Mouse (Mus musculus) cerebellum, postnatal 10 days (tissue): ENCODE data around the gene Myrfl.

Source experiments
- DNase-seq, 2 experiments: peaks; one replicate each; pipeline ENCODE4 v3.0.0; 2021; ENCODE audit warnings: mixed read lengths in 2 of 2

Gene Myrfl

GRCm38 (mm10) chr10:116755881-116756581 is 140.7 kb downstream of the Myrfl start:
- peak; percentile 83 to 89 for DNase-seq

GRCm38 (mm10) chr10:116754940-116755339 is 141.8 kb downstream of the Myrfl start:
- DNase-seq = no peak

GRCm38 (mm10) chr10:116750895-116751294 is 145.8 kb downstream of the Myrfl start:
- no peak for DNase-seq

- DNase-seq = no peak
Measured at GRCm38 (mm10) chr10:116750062-116750461, 146.7 kb downstream of the Myrfl start.

GRCm38 (mm10) chr10:116748681-116749080 is 148.0 kb downstream of the Myrfl start:
- DNase-seq = no peak

- DNase-seq = no peak
Measured at GRCm38 (mm10) chr10:116746281-116747011, 150.3 kb downstream of the Myrfl start.

GRCm38 (mm10) chr10:116742696-116743095 is 154.0 kb downstream of the Myrfl start:
- no peak for DNase-seq

- no peak for DNase-seq
Measured at GRCm38 (mm10) chr10:116742189-116742588, 154.5 kb downstream of the Myrfl start.

- no peak for DNase-seq
Measured at GRCm38 (mm10) chr10:116741343-116741742, 155.4 kb downstream of the Myrfl start.

- DNase-seq = no peak
Measured at GRCm38 (mm10) chr10:116740073-116740472, 156.6 kb downstream of the Myrfl start.

GRCm38 (mm10) chr10:116738533-116738932 is 158.2 kb downstream of the Myrfl start:
- no peak for DNase-seq

GRCm38 (mm10) chr10:116735607-116736006 is 161.1 kb downstream of the Myrfl start:
- peak; percentile 88 to 93 for DNase-seq

GRCm38 (mm10) chr10:116733651-116734050 is 163.1 kb downstream of the Myrfl start:
- DNase-seq = no peak

- no peak for DNase-seq
Measured at GRCm38 (mm10) chr10:116730033-116730652, 166.6 kb downstream of the Myrfl start.

GRCm38 (mm10) chr10:116728860-116729259 is 167.9 kb downstream of the Myrfl start:
- no peak for DNase-seq

GRCm38 (mm10) chr10:116727702-116728298 is 168.9 kb downstream of the Myrfl start:
- DNase-seq = no peak
